Mouse (Mus musculus): ENCODE data around the gene Tmem222.

DNA sequence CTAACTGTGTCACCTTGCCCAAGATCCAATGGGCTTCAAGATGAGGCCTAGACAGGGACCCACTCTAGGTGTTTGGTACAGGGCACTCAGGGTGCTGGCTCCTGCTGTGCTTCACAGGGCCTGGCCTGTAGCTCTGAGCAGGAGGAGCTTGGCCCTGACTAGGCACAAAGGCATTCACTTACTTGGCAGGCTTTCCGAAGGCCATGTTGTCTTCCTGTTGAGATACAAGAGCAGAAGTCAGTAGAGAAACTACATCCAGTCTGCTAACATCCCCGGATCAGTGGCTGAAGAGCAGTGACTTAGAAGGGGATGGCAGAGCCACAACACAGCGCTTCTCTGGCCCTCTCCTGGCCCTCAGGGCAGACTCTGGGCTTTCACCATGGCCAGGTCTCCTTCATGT is 8.0 kb downstream of the Tmem222 start:
- TF ChIP-seq CTCF (IDR thresholded peaks at IDR 0.05; ENCODE audit: borderline replicate concordance, control insufficient read depth, extremely low read depth, insufficient read depth, low read length, poor library complexity) (no peak), POLR2A (IDR thresholded peaks at IDR 0.05; ENCODE audit: control insufficient read depth, extremely low read depth, insufficient read depth, low read length, poor library complexity) (no peak)
